Mouse (Mus musculus): Measurements from ENCODE around the gene Olfr924. TPM values are rescaled to one million over a fixed set of nuclear protein-coding genes. Genes with fewer than 3 reads are reported as not detected.
"Not testable (repeated sequence)": the region's sequence is repeated elsewhere in the genome, so short reads cannot be mapped to it uniquely, and the experiment has no call there.

Gene Olfr924
- polyA plus RNA-seq (2012; rRNA removed), result not detected in 2 replicates

GRCm38 (mm10) chr9:38844149-38844548 is at the start of gene Olfr924:
Gene Olfr924, plus strand, starts transcription at chr9:38844449.
- DNase-seq (ENCODE audit: extremely low spot score in 1 of 2, low spot score in 1 of 2), result no peak

DNA sequence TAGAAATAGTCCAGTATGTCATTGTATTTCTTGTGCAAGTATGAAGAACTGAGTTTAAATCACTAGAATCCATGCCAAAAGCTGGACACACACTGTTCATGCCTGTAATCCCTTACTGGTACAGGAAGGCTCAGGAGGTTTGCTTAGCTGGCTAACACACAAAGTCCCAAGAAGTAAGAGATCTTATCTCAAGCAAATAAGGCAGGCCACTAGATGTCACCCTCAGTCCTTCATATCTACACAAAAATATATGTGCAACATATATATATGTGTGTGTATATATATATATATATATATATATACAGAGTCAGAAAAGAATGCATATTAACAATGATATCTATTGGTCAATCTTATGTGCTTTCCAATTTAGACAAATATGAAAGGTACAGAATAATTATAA is 38.6 kb upstream of the Olfr924 start:
- DNase-seq (ENCODE audit: extremely low spot score in 1 of 2, low spot score in 1 of 2), result peak in 1 of 2 experiments; percentile 68

GRCm38 (mm10) chr9:38814314-38814713 is 29.9 kb upstream of the Olfr924 start, which contains the start of gene Olfr922:
Gene Olfr922, plus strand, starts transcription at chr9:38814614.
- DNase-seq (ENCODE audit: extremely low spot score in 1 of 2, low spot score in 1 of 2), result no peak

DNA sequence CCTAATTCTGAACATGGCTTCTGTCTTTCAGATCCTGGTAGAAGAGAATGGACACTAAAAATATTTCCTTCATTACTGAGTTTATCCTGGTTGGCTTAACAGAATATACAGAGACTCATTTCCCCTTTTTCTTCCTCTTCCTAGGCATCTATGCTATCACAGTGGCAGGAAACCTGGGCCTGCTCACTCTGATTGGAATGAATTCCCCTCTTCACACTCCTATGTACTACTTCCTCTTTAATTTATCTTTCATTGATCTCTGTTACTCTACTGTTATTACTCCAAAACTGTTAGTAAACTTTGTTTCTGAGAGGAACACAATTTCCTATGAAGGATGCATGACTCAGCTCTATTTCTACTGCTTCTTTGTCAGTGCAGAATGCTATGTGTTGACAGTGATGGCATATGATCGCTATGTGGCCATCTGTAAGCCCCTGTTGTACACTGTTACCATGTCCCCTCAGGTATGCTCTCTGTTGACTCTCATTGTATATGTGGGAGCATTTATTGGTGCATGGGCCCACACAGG is 28.7 kb upstream of the Olfr924 start:
- DNase-seq (ENCODE audit: extremely low spot score in 1 of 2, low spot score in 1 of 2), result no peak

- DNase-seq (ENCODE audit: extremely low spot score in 1 of 2, low spot score in 1 of 2), result no peak
Observed at GRCm38 (mm10) chr9:38826245-38826644, 18.0 kb upstream of the Olfr924 start, which contains the start of gene Olfr923. Gene Olfr923, plus strand, starts transcription at chr9:38826545.

GRCm38 (mm10) chr9:38833027-38833426 is 11.2 kb upstream of the Olfr924 start:
- DNase-seq (ENCODE audit: extremely low spot score in 1 of 2, low spot score in 1 of 2), result no peak

GRCm38 (mm10) chr9:38854760-38855159 is 10.5 kb downstream of the Olfr924 start, which contains the start of gene Olfr26:
Gene Olfr26, plus strand, starts transcription at chr9:38855060.
- no peak for DNase-seq (ENCODE audit: extremely low spot score in 1 of 2, low spot score in 1 of 2)

DNA sequence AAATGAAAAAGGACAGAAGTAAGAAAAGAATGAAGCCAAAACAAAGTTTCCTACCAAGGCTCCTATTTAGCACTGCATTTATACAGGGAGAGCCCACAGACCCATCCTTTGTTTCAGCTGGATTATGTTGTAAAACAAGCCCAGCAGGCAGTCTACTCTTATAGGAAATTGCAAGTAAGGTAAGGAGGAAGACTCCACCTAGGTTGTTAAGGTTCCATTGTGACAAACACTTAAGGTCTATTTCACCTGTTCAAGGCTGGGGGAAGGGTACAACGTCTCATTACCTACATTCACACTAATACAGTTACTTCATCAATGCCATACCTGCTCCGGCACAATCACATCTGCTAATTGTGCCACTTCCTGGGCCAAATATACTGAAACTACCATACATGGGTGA is 30.6 kb downstream of the Olfr924 start:
- DNase-seq (ENCODE audit: extremely low spot score in 1 of 2, low spot score in 1 of 2), result not testable (repeated sequence)

GRCm38 (mm10) chr9:38876826-38877225 is 32.6 kb downstream of the Olfr924 start, which contains the start of gene Olfr926:
Gene Olfr926, plus strand, starts transcription at chr9:38877126.
- DNase-seq (ENCODE audit: extremely low spot score in 1 of 2, low spot score in 1 of 2), result no peak

Other genes starting within 250 kb of the Olfr924 start
- gene Olfr914, start 239.3 kb upstream of the Olfr924 start, polyA plus RNA-seq (2012; rRNA removed), result not detected in 2 replicates
- gene Olfr916, start 184.6 kb upstream of the Olfr924 start, polyA plus RNA-seq (2012; rRNA removed), result not detected in 2 replicates
- not detected in 2 replicates for gene Olfr917, start 178.6 kb upstream of the Olfr924 start, polyA plus RNA-seq (2012; rRNA removed)
- gene Olfr918, start 169.8 kb upstream of the Olfr924 start, polyA plus RNA-seq (2012; rRNA removed), result not detected in 2 replicates
- gene Olfr919, start 140.8 kb upstream of the Olfr924 start, polyA plus RNA-seq (2012; rRNA removed), result 0.11 TPM in 1 of 2 replicates, not detected in the other
- 7.5 and 9.8 TPM in 2 replicates for gene Vwa5a, start 126.2 kb upstream of the Olfr924 start, polyA plus RNA-seq (2012; rRNA removed)
- 0.18 and 0.19 TPM in 2 replicates for gene Olfr920, start 92.2 kb upstream of the Olfr924 start, polyA plus RNA-seq (2012; rRNA removed)
- 0.06 and 0.08 TPM in 2 replicates for gene Olfr921, start 71.4 kb upstream of the Olfr924 start, polyA plus RNA-seq (2012; rRNA removed)
- not detected in 2 replicates for gene Olfr922, start 29.8 kb upstream of the Olfr924 start, polyA plus RNA-seq (2012; rRNA removed)
- not detected in 2 replicates for gene Olfr923, start 17.9 kb upstream of the Olfr924 start, polyA plus RNA-seq (2012; rRNA removed)
- gene Olfr26, start 10.6 kb downstream of the Olfr924 start, polyA plus RNA-seq (2012; rRNA removed), result not detected in 2 replicates
- gene Olfr926, start 32.7 kb downstream of the Olfr924 start, polyA plus RNA-seq (2012; rRNA removed), result not detected in 2 replicates
- not detected in 2 replicates for gene Olfr930, start 85.4 kb downstream of the Olfr924 start, polyA plus RNA-seq (2012; rRNA removed)
- not detected in 2 replicates for gene Olfr933, start 127.9 kb downstream of the Olfr924 start, polyA plus RNA-seq (2012; rRNA removed)
- not detected in 2 replicates for gene Olfr934, start 143.9 kb downstream of the Olfr924 start, polyA plus RNA-seq (2012; rRNA removed)
- not detected in 2 replicates for gene Olfr935, start 155.2 kb downstream of the Olfr924 start, polyA plus RNA-seq (2012; rRNA removed)
- gene Olfr146, start 178.9 kb downstream of the Olfr924 start, polyA plus RNA-seq (2012; rRNA removed), result not detected in 2 replicates
- gene Olfr937, start 220.5 kb downstream of the Olfr924 start, polyA plus RNA-seq (2012; rRNA removed), result 0.06 TPM in 1 of 2 replicates, not detected in the other
- gene Olfr938, start 234.4 kb downstream of the Olfr924 start, polyA plus RNA-seq (2012; rRNA removed), result not detected in 2 replicates